Mouse (Mus musculus): ENCODE results near the gene Pcca. TPM values are rescaled to one million over a fixed set of nuclear protein-coding genes. Genes with fewer than 3 reads are reported as not detected.

Pcca gene
- total and polyA plus RNA-seq, 2 experiments: 26.3 to 54.1 TPM

DNA sequence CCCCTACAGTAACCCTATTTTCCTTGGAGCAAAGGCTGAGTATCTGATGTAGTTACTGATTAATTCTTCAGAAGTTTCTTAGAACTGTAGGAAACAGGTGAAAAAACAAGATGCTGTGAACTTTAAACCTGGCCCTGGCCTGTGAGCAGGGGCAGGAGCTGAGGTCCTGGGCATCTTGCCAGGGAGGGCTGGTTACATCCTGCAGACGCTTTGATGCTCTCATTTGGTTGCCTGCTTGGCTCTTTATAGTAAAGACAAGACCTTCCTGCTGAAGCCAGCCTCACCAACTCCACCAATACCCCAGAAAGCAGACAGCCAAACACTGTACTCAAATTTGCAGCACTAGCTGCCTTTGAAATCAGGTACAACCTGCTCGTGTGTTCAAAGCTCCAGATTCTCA is 368.0 kb downstream of the Pcca start:
- WGBS: 32% methylated on average over 2 of the region's 2 CpGs
- TF ChIP-seq CTCF (IDR thresholded peaks at IDR 0.05; ENCODE audit: low read depth, low read length) (no peak), POLR2A (IDR thresholded peaks at IDR 0.05; ENCODE audit: extremely low read depth, insufficient read depth, low read length) (no peak)
- peaks cover 37% of the 10 kb centered on the region for H3K4me1 ChIP-seq (ENCODE audit: control insufficient read depth, insufficient read depth, low read length)

DNA sequence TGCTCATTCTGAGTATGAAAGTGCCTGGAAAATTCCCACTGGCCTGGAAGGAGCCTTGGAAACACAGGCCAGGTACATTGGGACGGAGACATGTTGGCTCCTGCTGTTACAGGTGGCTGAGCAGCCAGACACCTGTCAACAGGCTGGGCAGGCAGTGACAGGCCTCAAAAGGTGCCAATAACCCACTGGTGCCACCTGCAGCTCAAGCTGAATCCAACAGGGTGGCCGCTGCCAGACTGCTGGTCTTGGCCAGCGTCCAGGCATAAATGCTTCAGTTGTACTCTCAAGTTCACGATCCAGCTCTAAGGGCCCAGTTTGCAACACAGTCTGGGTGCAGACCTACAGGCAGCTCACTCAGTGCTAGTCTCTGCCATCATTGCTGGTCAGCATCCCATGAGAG is 368.8 kb downstream of the Pcca start:
- WGBS: 24% methylated on average over 4 of the region's 4 CpGs
- DNase-seq (ENCODE audit: extremely low read depth, low read depth, low spot score): peak; percentile 95
- H3K79me2 ChIP-seq (ENCODE audit: control insufficient read depth, insufficient read depth, low read length): peaks cover 6% of the 10 kb centered on the region; the same call in 1 of the 2 replicates
- peaks cover 37% of the 10 kb centered on the region for H3K4me1 ChIP-seq (ENCODE audit: control insufficient read depth, insufficient read depth, low read length)
- no peak overlapping the region for H3K4me3 ChIP-seq (ENCODE audit: insufficient read depth, low read depth, low read length)
- H3K27ac ChIP-seq (replicated peaks; ENCODE audit: insufficient read depth, low read depth, low read length): peak overlapping the region; percentile 80
- peaks cover 18% of the 10 kb centered on the region for H3K36me3 ChIP-seq (ENCODE audit: control insufficient read depth, insufficient read depth, low read length)
- no peaks in the 10 kb centered on the region for H3K27me3 ChIP-seq (ENCODE audit: control insufficient read depth, insufficient read depth, low read length)
- H3K9ac ChIP-seq (ENCODE audit: low read depth, low read length): no peak overlapping the region
- no peak for TF ChIP-seq POLR2A (IDR thresholded peaks at IDR 0.05; ENCODE audit: extremely low read depth, insufficient read depth, low read length)
- TF ChIP-seq CTCF (IDR thresholded peaks at IDR 0.05; ENCODE audit: low read depth, low read length): peak; percentile 86

More for the DNA sequence above, 368.0 kb downstream of the Pcca start:
- Histone ChIP-seq H3K9ac (ENCODE audit: low read depth, low read length) (no peak overlapping the region), H3K4me3 (ENCODE audit: insufficient read depth, low read depth, low read length) (no peak overlapping the region), H3K27ac (replicated peaks; ENCODE audit: insufficient read depth, low read depth, low read length) (peak overlapping the region; percentile 99), H3K27me3 (ENCODE audit: control insufficient read depth, insufficient read depth, low read length) (no peaks in the 10 kb centered on the region), H3K79me2 (ENCODE audit: control insufficient read depth, insufficient read depth, low read length) (peaks cover 8% of the 10 kb centered on the region; the same call in 1 of the 2 replicates), H3K36me3 (ENCODE audit: control insufficient read depth, insufficient read depth, low read length) (peaks cover 21% of the 10 kb centered on the region)
- DNase-seq (ENCODE audit: extremely low read depth, low read depth, low spot score): peak; percentile 86

DNA sequence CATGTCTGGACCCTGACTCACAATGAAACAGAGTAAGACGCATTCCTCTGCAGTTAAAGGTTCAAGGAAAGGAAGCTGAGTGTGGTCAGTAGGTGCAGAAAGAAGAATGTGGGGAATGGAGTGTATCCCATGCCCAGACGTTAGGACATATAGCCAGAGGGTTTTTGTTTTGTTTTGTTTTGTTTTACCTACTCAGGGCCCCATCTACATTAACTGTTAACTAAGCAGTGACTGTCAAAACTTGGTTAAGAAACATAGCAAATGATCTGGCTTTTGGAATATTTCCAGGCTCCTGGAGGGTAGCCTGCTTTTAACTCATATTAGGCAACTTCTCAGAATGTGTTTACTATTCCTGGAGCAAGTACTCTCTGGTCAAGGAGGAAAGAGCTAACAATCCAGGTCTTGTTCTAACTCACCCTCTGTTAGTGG is 369.8 kb downstream of the Pcca start:
- peak; percentile 91 for DNase-seq (ENCODE audit: extremely low read depth, low read depth, low spot score)
- peaks cover 18% of the 10 kb centered on the region for H3K36me3 ChIP-seq (ENCODE audit: control insufficient read depth, insufficient read depth, low read length)
- H3K4me1 ChIP-seq (ENCODE audit: control insufficient read depth, insufficient read depth, low read length): peaks cover 44% of the 10 kb centered on the region
- H3K9ac ChIP-seq (ENCODE audit: low read depth, low read length): peak overlapping the region; percentile 59
- WGBS: 30% methylated on average over 2 of the region's 2 CpGs
- TF ChIP-seq POLR2A (IDR thresholded peaks at IDR 0.05; ENCODE audit: extremely low read depth, insufficient read depth, low read length) (no peak), CTCF (IDR thresholded peaks at IDR 0.05; ENCODE audit: low read depth, low read length) (no peak)
- peak overlapping the region; percentile 96 for H3K27ac ChIP-seq (replicated peaks; ENCODE audit: insufficient read depth, low read depth, low read length)
- H3K79me2 ChIP-seq (ENCODE audit: control insufficient read depth, insufficient read depth, low read length): peaks cover 13% of the 10 kb centered on the region
- H3K4me3 ChIP-seq (ENCODE audit: insufficient read depth, low read depth, low read length): no peak overlapping the region
- H3K27me3 ChIP-seq (ENCODE audit: control insufficient read depth, insufficient read depth, low read length): no peaks in the 10 kb centered on the region

DNA sequence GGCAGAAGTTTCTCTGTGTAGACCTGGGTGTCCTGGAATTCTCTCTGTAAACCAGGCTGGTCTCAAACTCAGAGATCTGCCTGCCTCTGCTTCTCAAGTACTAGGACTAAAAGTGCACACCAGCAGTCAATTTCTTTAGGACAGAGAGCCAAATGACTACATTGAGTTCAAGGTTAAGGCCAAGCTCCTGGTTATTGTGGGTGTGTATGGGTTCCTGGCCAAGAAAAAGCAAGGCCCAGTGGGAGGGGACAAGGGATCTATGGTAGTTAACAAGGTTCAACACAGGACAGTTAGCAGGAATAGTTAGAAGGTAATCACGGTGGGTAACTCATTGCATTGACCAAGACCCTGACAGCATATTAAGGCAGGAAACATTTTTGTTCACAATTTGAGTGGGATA is 370.9 kb downstream of the Pcca start:
- TF ChIP-seq CTCF (IDR thresholded peaks at IDR 0.05; ENCODE audit: low read depth, low read length): no peak
- TF ChIP-seq POLR2A (IDR thresholded peaks at IDR 0.05; ENCODE audit: extremely low read depth, insufficient read depth, low read length): no peak
- Histone ChIP-seq H3K27me3 (ENCODE audit: control insufficient read depth, insufficient read depth, low read length) (no peaks in the 10 kb centered on the region), H3K4me1 (ENCODE audit: control insufficient read depth, insufficient read depth, low read length) (peaks cover 47% of the 10 kb centered on the region), H3K27ac (replicated peaks; ENCODE audit: insufficient read depth, low read depth, low read length) (peak overlapping the region; percentile 88), H3K79me2 (ENCODE audit: control insufficient read depth, insufficient read depth, low read length) (peaks cover 13% of the 10 kb centered on the region), H3K36me3 (ENCODE audit: control insufficient read depth, insufficient read depth, low read length) (peaks cover 13% of the 10 kb centered on the region), H3K9ac (ENCODE audit: low read depth, low read length) (no peak overlapping the region), H3K4me3 (ENCODE audit: insufficient read depth, low read depth, low read length) (no peak overlapping the region)
- 37% methylated on average over 1 of the region's 1 CpGs for WGBS
- DNase-seq (ENCODE audit: extremely low read depth, low read depth, low spot score): peak; percentile 48

DNA sequence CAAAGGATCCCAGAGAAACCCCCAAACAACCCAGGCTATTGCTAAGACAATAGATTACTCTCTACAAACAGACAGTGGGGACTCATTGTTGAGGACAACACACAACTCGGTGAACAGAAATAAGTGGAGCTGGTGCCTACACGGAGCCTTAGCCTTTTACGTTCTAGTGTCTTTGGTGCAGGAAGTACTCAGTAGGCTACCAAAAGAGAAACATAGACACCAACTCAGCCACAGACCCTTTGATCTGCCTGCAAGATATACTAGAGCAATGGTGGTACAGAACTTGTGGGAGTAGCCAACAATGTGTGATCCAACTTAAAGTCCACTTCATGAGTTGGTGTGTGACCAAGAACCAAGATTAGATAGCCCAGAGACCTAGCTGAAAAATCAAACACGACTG is 374.0 kb downstream of the Pcca start:
- Histone ChIP-seq H3K27me3 (ENCODE audit: control insufficient read depth, insufficient read depth, low read length) (no peaks in the 10 kb centered on the region), H3K27ac (replicated peaks; ENCODE audit: insufficient read depth, low read depth, low read length) (peak overlapping the region; percentile 79), H3K4me1 (ENCODE audit: control insufficient read depth, insufficient read depth, low read length) (peaks cover 36% of the 10 kb centered on the region), H3K9ac (ENCODE audit: low read depth, low read length) (no peak overlapping the region), H3K4me3 (ENCODE audit: insufficient read depth, low read depth, low read length) (no peak overlapping the region), H3K79me2 (ENCODE audit: control insufficient read depth, insufficient read depth, low read length) (peaks cover 13% of the 10 kb centered on the region), H3K36me3 (ENCODE audit: control insufficient read depth, insufficient read depth, low read length) (peaks cover 12% of the 10 kb centered on the region)
- TF ChIP-seq CTCF (IDR thresholded peaks at IDR 0.05; ENCODE audit: low read depth, low read length): no peak
- TF ChIP-seq POLR2A (IDR thresholded peaks at IDR 0.05; ENCODE audit: extremely low read depth, insufficient read depth, low read length): no peak
- 48% methylated on average over 4 of the region's 4 CpGs for WGBS
- peak; percentile 63 for DNase-seq (ENCODE audit: extremely low read depth, low read depth, low spot score)

DNA sequence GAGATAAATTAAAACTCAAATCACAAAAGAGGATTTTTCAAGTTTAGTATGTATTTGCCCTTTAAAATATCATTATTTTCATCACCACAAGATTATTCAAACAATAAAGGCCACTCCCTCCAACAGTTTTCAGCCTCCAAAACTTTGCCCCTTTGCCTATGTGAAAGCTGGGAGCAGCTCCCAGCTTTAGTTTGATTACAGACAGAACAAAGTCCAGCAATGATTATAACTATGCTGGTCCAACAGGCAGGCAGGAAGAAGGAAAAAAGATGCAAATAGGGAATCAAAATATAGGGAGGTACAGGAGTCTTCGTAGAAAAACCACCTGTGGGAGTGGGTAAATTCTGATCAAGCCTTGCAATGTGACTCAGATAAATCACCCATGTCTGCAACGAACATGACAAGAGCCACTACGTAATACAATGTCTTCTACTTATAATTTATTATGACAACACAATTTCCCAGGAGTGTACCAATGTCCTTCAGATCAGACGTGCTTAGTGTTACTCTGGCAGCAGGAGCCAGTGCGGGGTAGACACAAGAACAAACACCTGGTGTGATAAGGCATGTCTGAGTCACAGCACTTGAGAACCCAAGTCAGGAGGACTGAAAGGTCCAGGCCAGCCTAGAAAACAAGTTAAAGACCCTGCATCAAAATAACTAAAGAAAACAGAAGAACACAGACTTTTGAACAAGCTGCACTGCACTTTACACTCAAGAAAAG is 375.4 kb downstream of the Pcca start:
- Histone ChIP-seq H3K4me1 (ENCODE audit: control insufficient read depth, insufficient read depth, low read length) (peaks cover 28% of the 10 kb centered on the region), H3K79me2 (ENCODE audit: control insufficient read depth, insufficient read depth, low read length) (peaks cover 13% of the 10 kb centered on the region), H3K4me3 (ENCODE audit: insufficient read depth, low read depth, low read length) (no peak overlapping the region; the same call in 1 of the 2 replicates), H3K36me3 (ENCODE audit: control insufficient read depth, insufficient read depth, low read length) (peaks cover 9% of the 10 kb centered on the region), H3K27ac (replicated peaks; ENCODE audit: insufficient read depth, low read depth, low read length) (peak overlapping the region; percentile 99), H3K9ac (ENCODE audit: low read depth, low read length) (peak overlapping the region; percentile 56; the same call in 1 of the 2 replicates), H3K27me3 (ENCODE audit: control insufficient read depth, insufficient read depth, low read length) (no peaks in the 10 kb centered on the region)
- TF ChIP-seq POLR2A (IDR thresholded peaks at IDR 0.05; ENCODE audit: extremely low read depth, insufficient read depth, low read length): no peak
- TF ChIP-seq CTCF (IDR thresholded peaks at IDR 0.05; ENCODE audit: low read depth, low read length): no peak
- DNase-seq (ENCODE audit: extremely low read depth, low read depth, low spot score): peak; percentile 88
- 20% methylated on average over 5 of the region's 5 CpGs for WGBS
